Mouse (Mus musculus): ENCODE results near the gene Mrpl24. TPM values are rescaled to one million over a fixed set of nuclear protein-coding genes. Genes with fewer than 3 reads are reported as not detected.

Mrpl24 gene
- total RNA-seq, 1 experiment from 2014 or later, result 149 TPM

DNA sequence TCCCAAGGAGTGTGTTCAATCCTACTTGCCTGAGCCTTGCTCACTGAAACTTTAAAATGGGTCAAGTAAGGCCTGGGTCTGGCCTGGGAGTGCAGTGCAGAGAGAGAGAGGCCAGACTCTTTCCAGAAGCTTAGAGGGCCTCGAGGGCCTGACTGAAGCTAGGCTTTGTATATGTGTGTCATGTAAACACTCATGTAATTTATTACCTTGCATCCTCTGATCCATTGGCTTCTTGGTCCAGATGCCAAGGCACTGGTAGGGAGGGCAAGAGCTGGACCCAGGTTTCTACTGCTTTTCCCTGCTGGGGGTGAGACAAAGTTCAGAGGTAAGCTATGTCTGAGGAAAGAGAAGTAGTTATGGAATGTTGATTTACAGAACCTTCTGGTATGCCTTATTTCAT lies 11.4 kb upstream of the Mrpl24 start:
- no peak for ATAC-seq (replicated peaks; ENCODE audit: insufficient number of reproducible peaks, low FRiP score, low TSS enrichment, poor library complexity, severe bottlenecking)

DNA sequence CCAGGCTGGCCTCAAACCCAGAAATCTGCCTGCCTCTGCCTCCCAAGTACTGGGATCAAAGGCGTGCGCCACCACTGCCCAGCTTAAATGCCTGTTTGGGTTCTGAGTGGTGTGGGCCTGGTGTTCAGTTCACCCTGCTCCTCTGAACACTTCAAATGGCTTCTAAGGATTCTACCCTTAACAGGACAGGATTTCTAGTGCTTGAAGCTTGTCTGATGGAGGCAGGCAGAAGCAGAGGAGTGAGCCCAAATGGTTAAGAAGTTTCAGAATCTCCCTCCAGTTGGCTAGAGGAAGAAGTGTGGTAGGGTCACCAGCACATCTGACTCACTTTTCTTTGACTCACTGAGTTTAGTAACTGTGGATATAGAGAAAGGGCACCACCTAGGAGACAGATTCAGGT lies 9.9 kb upstream of the Mrpl24 start:
- no peak for ATAC-seq (replicated peaks; ENCODE audit: insufficient number of reproducible peaks, low FRiP score, low TSS enrichment, poor library complexity, severe bottlenecking)

DNA sequence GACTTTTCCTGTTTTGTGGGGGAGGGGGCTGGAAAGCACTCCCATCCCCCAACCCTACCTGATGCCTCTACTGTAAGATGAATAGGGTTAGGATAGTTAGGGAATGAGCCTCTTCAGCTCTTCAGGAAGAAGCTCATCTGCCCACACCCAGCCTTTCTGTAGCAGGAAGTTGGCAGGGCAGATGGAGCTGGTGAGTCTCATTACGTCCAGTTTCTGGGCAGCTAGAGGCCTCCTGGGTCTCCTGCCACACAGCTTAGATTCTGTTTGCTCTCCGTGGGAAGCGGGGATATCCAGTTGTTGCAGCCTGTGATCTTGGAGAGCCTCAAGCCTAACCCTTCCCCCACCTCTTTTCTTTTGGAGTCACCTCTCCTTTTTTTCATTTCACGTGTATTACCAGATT lies 9.4 kb upstream of the Mrpl24 start:
- no peak for ATAC-seq (replicated peaks; ENCODE audit: insufficient number of reproducible peaks, low FRiP score, low TSS enrichment, poor library complexity, severe bottlenecking)

DNA sequence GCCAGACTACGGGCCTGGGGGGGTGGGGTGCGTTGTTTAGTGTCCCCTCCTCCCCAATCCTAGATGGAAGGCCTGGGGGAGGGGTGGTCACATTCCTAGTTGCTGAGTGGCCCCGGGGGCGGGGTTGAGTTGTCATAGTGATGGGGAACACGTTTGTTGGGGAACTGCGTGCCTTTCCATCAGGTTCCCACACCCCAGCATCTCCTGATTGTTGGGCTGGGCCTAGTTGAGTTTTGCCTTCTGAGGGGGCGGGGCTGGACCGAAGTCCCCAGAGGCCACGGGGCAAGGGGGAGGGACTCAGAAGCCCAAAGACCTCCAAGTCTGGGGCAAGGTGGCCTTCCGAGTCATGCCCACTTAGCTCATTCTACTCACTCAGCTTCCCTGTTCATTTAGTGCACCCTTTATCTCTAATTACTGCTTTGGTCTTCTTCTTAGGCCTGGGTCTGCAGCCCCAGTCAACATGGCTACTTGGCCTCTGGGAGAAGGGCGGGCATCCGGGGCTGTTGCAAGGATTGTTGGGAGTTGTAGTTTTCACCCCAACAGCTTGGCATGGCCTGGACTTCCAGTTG lies 8.6 kb upstream of the Mrpl24 start:
- ATAC-seq (replicated peaks; ENCODE audit: insufficient number of reproducible peaks, low FRiP score, low TSS enrichment, poor library complexity, severe bottlenecking), result peak; percentile 66

DNA sequence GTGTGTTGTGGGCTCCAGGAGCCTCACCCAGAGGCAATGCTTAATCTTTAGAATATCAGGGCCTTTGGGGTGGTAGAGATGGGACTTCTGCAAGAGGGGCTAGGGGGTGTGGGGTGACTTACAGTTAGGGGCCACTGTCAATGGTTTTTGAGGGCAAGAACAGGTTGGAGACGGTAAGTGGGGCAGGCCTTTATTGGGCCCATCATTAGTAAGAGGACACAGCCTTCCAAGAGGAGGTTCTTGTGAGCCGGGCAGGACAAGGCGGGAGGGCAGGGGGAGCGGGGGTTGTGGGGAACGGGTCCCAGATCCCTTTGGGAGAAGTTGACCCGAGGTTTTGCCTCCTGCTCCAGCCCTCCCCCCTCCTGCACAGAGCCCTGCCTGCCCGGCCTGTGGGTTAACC lies 5.8 kb upstream of the Mrpl24 start:
- ATAC-seq (replicated peaks; ENCODE audit: insufficient number of reproducible peaks, low FRiP score, low TSS enrichment, poor library complexity, severe bottlenecking), result no peak

DNA sequence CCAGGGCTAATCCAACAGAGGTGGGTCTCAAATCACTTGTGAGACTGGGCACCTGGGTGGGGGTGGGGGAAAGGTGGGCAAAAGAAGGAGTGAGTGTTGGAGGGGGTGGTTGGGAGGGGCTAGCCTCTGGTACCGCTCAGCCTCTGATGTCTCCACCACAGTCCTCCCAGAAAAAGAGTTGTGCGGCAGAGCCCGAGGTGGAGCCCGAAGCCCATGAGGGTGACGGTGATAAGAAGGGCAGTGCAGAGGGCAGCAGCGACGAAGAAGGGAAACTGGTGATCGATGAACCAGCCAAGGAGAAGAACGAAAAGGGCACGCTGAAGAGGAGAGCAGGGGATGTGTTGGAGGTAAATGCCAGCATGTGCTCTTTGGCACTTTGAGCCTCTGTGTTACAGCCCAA lies 5.4 kb upstream of the Mrpl24 start:
- no peak for ATAC-seq (replicated peaks; ENCODE audit: insufficient number of reproducible peaks, low FRiP score, low TSS enrichment, poor library complexity, severe bottlenecking)

DNA sequence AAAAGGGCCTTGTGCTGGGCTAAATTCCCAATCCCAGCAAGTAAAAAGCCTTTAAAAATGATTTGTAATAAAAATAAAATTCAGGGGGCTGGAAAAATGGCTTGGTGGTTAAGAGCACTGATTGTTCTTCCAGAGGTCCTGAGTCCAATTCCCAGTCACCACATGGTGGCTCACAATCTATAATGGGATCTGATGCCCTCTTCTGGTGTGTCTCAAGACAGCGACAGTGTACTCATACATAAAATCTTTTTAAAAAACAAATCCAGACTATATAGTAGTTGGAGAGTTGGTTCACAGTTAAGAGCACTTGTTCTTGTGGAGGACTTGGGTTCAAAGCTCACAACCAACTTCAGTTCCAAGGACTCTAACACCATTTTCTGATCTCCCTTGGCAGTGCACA lies 2.3 kb upstream of the Mrpl24 start:
- no peak for ATAC-seq (replicated peaks; ENCODE audit: insufficient number of reproducible peaks, low FRiP score, low TSS enrichment, poor library complexity, severe bottlenecking)

DNA sequence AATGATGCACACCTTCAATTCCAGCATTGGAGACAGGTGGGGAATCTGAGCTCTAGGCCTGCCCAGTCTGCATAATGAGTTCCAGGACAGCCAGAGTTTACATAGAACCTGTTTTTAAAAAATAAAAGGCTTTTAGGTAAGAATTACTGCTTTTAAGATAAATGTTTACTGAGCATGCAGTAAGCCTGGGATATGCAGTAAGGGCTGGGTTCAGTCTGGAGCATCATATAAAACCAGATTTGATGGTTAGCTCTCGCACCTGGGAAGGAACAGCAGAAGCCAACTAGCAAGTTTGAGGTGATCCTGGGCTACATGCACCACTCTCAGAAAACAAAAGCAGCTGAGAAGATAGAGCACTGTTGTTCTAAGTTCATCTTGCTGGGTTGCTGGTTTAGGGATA lies 755 bp upstream of the Mrpl24 start:
- no peak for ATAC-seq (replicated peaks; ENCODE audit: insufficient number of reproducible peaks, low FRiP score, low TSS enrichment, poor library complexity, severe bottlenecking)

DNA sequence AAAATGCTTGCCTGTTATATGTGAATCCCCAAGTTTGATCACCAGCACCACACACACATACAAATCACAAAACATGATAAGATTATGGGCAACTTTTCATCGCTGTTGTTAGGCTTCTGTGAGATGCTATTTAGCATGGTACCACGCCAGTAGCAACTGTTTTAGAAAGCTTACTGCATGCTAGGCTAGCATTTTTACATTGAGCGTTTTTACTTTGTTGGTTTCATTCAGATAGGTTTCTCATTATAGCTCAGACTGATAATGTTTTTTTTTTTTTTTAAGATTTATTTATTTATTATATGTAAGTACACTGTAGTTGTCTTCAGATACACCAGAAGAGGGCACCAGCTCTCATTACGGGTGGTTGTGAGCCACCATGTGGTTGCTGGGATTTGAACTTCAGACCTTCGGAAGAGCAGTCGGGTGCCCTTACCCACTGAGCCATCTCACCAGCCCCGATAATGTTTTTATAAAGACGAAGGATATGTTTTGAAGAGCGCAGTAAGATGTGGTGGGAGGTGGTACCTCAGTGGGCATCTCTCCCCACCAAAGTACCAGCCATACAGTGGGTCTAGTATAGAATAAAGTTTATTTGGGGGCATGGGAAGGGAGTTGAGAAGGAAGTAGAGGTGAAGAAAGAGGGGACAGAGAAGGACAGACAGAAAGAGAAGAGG lies 1.1 kb downstream of the Mrpl24 start:
- no peak for ATAC-seq (replicated peaks; ENCODE audit: insufficient number of reproducible peaks, low FRiP score, low TSS enrichment, poor library complexity, severe bottlenecking)

DNA sequence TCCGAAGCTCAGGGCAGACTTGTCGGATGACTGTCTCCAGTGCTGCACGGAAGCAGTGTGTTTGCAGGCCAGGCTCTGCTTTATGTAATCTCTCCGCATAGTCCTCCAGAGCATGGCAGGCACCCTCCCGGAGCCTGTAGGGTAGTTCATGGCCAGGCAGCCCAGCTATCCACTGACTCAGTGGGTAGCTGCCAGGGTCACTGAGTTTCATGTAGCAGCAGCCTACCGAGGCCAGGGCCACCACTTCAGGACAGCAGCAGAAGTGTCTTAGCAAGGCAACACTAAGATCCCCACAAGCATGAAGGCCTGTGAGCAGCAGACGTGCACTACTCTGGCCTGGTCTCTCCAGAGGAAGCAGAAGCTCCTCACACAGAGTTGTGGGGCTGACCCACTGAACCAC lies 5.7 kb downstream of the Mrpl24 start:
- ATAC-seq (replicated peaks; ENCODE audit: insufficient number of reproducible peaks, low FRiP score, low TSS enrichment, poor library complexity, severe bottlenecking), result no peak

DNA sequence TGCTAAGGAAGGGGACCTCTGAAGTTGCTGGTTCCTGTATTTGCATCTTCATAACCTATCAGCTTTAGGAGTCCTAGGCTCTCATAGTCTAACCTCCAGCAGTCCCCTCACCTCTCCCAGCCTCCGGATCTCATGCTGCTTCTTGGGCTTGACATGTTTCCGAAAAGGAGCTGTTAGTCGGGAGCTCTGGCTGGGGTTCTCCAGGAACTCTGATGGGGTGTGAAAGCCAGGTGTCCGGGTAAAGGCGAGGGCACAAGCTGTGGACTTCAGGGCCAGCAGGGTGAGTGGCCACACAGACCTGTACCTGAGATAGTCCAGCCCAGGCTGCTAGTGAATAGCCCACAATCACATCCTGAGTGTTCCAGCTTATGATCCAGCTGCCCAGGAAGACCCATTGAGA lies 8.1 kb downstream of the Mrpl24 start:
- no peak for ATAC-seq (replicated peaks; ENCODE audit: insufficient number of reproducible peaks, low FRiP score, low TSS enrichment, poor library complexity, severe bottlenecking)

DNA sequence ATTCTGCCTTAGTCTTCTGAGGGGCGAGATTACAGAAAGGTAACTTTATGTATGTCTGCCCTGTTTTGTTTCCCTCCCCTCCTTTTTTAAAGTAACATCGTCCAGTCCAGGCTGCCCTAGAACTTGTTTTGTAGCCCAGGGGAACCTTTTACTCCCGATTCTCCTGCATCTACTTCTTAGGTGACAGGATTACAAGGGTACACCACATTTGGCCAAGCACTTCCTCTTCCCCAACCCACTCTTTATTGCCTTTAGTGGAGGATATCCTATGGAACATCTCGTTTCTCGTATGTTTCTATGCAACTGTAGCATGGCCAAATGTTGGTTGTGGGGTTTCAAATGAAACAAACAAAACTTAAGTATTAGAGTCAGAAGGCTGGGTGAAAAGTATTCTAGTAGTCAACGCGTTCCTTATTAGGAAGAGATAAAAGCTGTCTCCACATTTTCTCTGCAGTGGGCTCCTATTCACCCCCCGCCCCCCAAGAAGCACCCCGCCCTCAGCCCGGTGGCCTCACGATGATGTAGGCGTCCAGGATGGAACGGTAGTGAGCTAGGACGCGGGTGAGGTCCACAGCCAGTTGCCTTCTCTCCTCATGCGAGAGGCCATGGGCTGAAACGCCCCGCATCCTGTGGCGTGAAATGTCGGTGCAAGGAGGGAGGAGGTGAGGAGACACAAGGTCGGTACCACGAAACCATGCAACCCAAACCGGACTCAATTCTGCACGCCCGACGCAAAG lies 10.2 kb downstream of the Mrpl24 start:
- peak; percentile 23; the same call in 1 of the 2 replicates for ATAC-seq (replicated peaks; ENCODE audit: insufficient number of reproducible peaks, low FRiP score, low TSS enrichment, poor library complexity, severe bottlenecking)

DNA sequence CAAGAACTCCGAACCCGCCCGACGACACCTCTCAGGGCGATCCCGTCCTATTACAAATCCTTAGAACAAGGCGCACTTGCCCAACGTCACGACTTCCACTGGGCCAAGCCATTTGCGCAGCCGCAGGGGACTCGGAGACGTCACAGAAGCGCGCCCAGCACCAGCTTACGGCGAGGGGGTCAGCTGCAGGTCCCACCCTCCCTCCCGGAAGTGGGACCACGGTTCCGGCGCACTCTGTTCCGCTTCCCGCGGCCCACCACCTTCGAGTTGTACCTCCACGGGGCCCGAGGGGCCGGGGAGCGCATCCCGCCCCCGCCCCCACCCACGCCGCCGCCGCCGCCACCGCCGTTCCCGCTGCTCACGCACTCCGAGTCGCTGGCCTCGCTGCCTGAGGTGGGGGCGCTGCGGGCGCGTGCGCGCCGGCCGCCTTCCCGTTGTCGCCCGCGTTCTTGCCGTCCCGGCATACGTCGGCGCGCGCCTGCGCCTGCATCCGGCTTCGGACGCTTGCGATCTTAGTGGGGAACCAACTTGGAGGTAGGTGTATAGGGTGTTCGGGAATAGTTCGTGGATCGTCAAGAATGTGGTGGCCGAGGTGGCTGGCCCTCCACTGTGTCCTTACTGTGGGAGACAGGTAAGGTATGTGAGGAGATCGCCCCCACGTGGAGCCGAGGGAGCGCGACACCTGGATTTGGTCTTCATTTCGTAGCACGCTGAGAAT lies 10.9 kb downstream of the Mrpl24 start, which contains the start of the genes Isg20l2 and Rrnad1:
TSS of gene Isg20l2 (plus strand) at position 237 of the 718 bp plus-strand sequence.
TSS of gene Rrnad1 (minus strand) at position 640 of the 718 bp plus-strand sequence.
- peak; percentile 95 for ATAC-seq (replicated peaks; ENCODE audit: insufficient number of reproducible peaks, low FRiP score, low TSS enrichment, poor library complexity, severe bottlenecking)

DNA sequence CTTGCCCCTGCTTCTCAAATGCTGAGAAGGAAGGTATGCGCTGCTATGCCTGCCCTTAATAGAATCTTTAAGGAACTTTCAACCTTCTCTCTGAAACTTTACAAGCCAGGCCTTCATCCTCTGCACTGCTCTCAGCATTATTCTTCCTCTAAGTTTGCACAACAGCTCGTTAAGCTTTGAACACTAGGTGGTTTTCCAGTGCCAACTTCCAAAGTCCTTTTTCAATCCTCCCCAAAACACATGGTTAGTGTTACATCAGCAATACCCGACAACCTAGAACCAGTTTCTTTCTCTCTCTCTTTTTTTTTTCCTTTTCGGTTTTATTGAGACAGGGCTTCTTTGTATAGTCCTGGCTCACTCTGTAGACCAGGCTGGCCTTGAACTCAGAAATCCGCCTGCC lies 14.7 kb downstream of the Mrpl24 start:
- no peak for ATAC-seq (replicated peaks; ENCODE audit: insufficient number of reproducible peaks, low FRiP score, low TSS enrichment, poor library complexity, severe bottlenecking)

DNA sequence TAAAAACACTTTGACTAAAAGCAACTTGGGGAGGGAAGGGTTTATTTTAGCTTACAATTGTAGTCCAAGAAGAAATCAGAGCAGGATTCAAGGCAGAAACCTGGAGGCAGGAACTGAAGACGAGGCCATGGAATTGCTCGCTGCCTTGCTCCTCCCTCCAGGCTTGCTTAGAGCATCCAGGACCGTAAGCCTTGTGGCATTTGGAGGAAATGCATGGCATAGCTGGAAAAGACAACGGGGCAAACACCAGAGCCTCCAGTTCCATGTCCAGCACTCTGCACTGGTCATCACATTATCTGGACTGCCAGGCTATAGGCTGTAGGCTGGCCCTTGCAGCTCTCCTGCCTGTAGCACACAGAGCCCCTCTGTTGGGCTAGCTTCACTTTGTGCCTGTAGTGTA lies 15.2 kb downstream of the Mrpl24 start:
- no peak for ATAC-seq (replicated peaks; ENCODE audit: insufficient number of reproducible peaks, low FRiP score, low TSS enrichment, poor library complexity, severe bottlenecking)

DNA sequence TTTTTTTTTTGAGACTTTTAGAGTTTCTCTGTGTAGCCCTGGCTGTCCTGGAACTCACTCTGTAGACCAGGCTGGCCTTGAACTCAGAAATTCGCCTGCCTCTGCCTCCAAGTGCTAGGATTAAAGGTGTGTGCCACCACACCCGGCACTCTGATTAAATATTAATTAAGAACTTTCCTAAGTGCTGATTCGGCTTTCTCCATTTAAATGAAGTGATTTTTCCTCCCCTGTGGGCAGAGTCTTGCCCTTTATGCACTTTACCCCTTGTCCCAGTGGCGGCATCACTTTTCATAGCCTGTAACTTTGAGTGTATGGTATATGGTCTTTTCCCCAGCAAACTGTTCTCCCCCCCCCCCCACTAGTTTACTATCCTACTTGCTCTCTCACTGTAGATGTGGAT lies 15.9 kb downstream of the Mrpl24 start:
- no peak for ATAC-seq (replicated peaks; ENCODE audit: insufficient number of reproducible peaks, low FRiP score, low TSS enrichment, poor library complexity, severe bottlenecking)

DNA sequence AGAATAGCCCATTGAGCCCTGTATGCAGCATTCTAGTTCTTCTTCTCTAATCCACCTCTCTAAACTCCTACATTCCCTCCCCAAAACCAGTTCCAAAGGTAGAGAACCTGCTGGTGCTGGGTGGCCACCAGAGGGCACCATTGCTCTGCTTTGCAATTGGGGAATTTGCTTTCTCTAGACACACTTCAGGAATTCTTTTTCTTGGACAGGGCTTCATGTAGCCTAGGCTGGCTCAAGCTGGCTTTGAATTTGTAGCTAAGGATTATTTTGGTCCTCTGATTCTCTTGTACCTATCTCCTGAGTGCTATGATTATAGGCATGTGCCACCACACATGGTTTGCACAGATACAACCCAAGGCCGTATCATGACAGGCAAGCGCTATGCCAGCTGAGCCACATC lies 16.5 kb downstream of the Mrpl24 start:
- ATAC-seq (replicated peaks; ENCODE audit: insufficient number of reproducible peaks, low FRiP score, low TSS enrichment, poor library complexity, severe bottlenecking), result 0 out of 2 replicates have a peak, but pooled peaks have one; percentile 57

DNA sequence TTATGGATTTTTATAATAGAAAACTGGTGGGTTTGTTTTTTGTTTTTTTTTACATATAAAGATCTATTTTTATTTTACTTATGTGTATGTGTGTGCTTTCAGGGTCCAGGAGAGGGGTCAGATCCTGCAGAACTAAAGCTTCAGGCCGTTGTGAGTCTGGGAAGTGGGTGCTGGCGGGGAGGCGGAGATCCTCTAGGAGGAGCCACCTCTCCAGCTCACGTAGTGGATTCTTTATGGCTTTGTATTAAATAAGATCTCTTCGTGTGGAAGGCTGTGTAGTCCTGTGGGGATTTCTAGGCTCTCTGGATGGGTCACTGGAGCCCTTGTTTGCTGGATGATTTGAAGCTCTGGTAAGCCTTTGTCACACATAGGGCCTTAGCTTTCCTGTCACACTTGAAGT lies 21.3 kb downstream of the Mrpl24 start:
- no peak for ATAC-seq (replicated peaks; ENCODE audit: insufficient number of reproducible peaks, low FRiP score, low TSS enrichment, poor library complexity, severe bottlenecking)

DNA sequence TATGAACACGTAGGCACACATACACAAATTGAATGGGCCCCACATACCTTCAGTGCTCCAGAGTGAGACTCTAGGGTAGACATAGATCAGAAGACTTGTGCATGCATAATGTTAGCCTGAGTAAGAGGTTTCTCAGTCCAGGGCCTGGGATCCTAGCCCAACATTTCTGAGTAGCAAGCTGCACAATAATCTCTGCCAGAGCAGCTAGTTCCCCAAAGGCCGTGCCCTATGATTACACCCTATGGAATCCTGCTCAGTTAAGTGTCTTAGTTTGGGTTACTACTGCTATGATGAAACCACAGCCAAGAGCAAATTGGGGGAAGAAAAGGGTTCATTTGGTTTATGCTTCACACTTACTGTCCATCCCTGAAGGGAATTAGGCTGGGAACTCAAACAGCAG lies 23.2 kb downstream of the Mrpl24 start:
- no peak for ATAC-seq (replicated peaks; ENCODE audit: insufficient number of reproducible peaks, low FRiP score, low TSS enrichment, poor library complexity, severe bottlenecking)
